Mouse (Mus musculus) hindbrain, embryonic 14.5 days (tissue): ENCODE results near the gene Utrn. TPM values are rescaled to one million over a fixed set of nuclear protein-coding genes. Genes with fewer than 3 reads are reported as not detected.

ENCODE experiments used
- ATAC-seq: fragments of 200-750 bp; cut with Nextera tagmentation; 2 replicates; pipeline ENCODE4 v1.8.0; 2017; ENCODE audit warnings: moderate number of reproducible peaks, mild to moderate bottlenecking, moderate TSS enrichment, moderate library complexity; ENCODE audit not compliant: low FRiP score
- DNase-seq: peaks from one replicate; pipeline ENCODE4 v3.0.0-alpha.2; 2015; ENCODE audit warnings: low spot score
- H3K27ac ChIP-seq: fragments of 300-500 bp; sonication (generic); 2 replicates; pipeline ENCODE4 v1.5.1; 2014; ENCODE audit warnings: mild to moderate bottlenecking, moderate library complexity
- H3K27me3 ChIP-seq: fragments of 300-500 bp; sonication (generic); 2 replicates; pipeline ENCODE4 v1.6.1; 2014; ENCODE audit warnings: mild to moderate bottlenecking, low read length, mixed read lengths; ENCODE audit not compliant: control insufficient read depth, insufficient read depth
- H3K36me3 ChIP-seq: fragments of 300-500 bp; sonication (generic); replicated peaks from 2 replicates; pipeline ENCODE4 v1.6.1; 2014; ENCODE audit not compliant: control insufficient read depth, insufficient read depth
- H3K4me1 ChIP-seq: fragments of 300-500 bp; sonication (generic); replicated peaks from 2 replicates; pipeline ENCODE4 v1.6.1; 2014; ENCODE audit warnings: antibody characterized with exemption, low read length, mixed read lengths; ENCODE audit not compliant: control insufficient read depth, insufficient read depth
- H3K4me2 ChIP-seq: fragments of 300-500 bp; sonication (generic); replicated peaks from 2 replicates; pipeline ENCODE4 v1.6.1; 2014; ENCODE audit warnings: mild to moderate bottlenecking, moderate library complexity
- H3K4me3 ChIP-seq: fragments of 300-500 bp; sonication (generic); replicated peaks from 2 replicates; pipeline ENCODE4 v1.5.1; 2014; ENCODE audit warnings: mild to moderate bottlenecking, low read length
- H3K9ac ChIP-seq: fragments of 300-500 bp; sonication (generic); 2 replicates; pipeline ENCODE4 v1.6.1; 2014
- H3K9me3 ChIP-seq: fragments of 300-500 bp; sonication (generic); 2 replicates; pipeline ENCODE4 v1.6.1; 2016; ENCODE audit warnings: low read length; ENCODE audit not compliant: control insufficient read depth
- WGBS: fragments of 180-500 bp; shearing (Covaris S2); extraction: QIAGEN DNeasy Blood & Tissue Kit; methylation state at CpG from one replicate; pipeline ENCODE4 v1.1.7; 2014; 5-methylcytosine and 5-hydroxymethylcytosine counted together
- polyA plus RNA-seq: library from polyadenylated mRNA; unstranded; fragments of >200 nt; fragmentation: Nextera tagmentation; extraction: Ambion mirVana; gene quantifications from 2 replicates; pipeline ENCODE4 v1.2.1, GENCODE M21; 2014

Utrn gene
- polyA plus RNA-seq, 1 experiment from 2014 or later, result 28.2 TPM

- Histone ChIP-seq H3K4me1 (no peaks in the 10 kb centered on the region), H3K36me3 (no peaks in the 10 kb centered on the region), H3K9ac (no peak overlapping the region), H3K27ac (no peak overlapping the region), H3K27me3 (no peaks in the 10 kb centered on the region), H3K9me3 (no peaks in the 10 kb centered on the region), H3K4me3 (no peak overlapping the region), H3K4me2 (no peak overlapping the region)
- ATAC-seq, result no peak
- no peak for DNase-seq
- 76% methylated on average over 5 of the region's 5 CpGs for WGBS
These were observed 35.0 kb upstream of the Utrn start for GRCm38 (mm10) chr10:12904140-12904528.

DNA sequence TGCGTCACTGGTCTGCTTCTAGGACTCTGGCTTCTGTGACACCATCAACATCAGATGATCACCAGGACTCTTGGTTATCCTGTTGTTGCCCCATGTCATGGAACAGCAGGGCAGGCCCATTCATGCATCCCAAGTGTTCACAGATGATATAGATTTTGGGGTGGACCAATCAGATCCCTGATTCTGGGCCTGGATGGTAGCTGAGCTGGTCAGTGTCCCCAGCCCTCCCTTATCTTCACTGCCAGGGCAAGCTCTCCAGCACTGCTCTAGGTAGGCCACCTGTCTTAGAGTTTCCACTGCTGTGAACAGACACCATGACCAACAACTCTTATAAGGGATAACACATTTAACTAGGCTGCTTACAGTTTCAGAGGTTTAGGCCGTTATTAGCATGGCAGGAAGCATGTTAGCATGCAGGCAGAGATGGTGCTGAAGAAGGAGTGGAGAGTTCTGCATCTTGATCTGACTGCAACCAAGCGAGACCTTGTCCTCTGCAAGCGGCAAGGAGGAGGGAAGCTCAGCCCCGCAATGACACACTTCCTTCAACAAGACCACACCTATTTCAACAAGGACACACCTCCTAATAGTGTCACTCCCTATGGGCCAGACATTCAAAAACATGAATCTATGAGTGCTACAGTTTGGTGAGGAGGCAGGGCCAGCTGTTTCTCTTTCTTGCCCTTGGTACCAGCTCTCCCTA is 34.4 kb upstream of the Utrn start:
- DNase-seq (no peak), ATAC-seq (no peak)
- no peak overlapping the region for H3K27ac ChIP-seq
- H3K9me3 ChIP-seq, result no peaks in the 10 kb centered on the region
- H3K4me3 ChIP-seq, result no peak overlapping the region
- H3K36me3 ChIP-seq, result no peaks in the 10 kb centered on the region
- no peaks in the 10 kb centered on the region for H3K4me1 ChIP-seq
- H3K27me3 ChIP-seq, result no peaks in the 10 kb centered on the region
- no peak overlapping the region for H3K4me2 ChIP-seq
- 88% methylated on average over 5 of the region's 5 CpGs for WGBS
- H3K9ac ChIP-seq, result no peak overlapping the region

DNA sequence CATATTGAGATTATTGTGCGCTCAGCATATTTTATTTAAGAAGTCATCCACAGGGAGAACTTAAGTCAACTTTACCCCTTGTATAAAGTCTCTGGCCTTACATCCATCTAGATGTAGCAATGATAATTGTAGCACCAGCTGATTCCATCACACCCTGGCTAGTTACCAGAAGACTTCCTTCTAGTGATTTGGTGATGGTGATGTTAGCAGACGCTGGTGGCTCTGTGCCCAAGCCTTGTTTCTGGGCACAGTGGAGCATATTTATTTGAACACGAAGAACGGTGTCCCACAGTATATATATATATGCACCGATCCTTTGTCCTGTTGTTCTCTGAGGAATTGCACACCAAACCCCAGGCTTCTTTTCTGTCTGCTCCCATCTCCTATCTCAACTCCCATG is 30.7 kb upstream of the Utrn start:
- Histone ChIP-seq H3K36me3 (no peaks in the 10 kb centered on the region), H3K27me3 (no peaks in the 10 kb centered on the region), H3K9ac (no peak overlapping the region), H3K27ac (no peak overlapping the region), H3K4me1 (no peaks in the 10 kb centered on the region), H3K9me3 (no peaks in the 10 kb centered on the region), H3K4me3 (no peak overlapping the region), H3K4me2 (no peak overlapping the region)
- DNase-seq (no peak), ATAC-seq (no peak)
- 96% methylated on average over 5 of the region's 5 CpGs for WGBS

- Histone ChIP-seq H3K4me2 (no peak overlapping the region), H3K27me3 (no peaks in the 10 kb centered on the region), H3K4me3 (no peak overlapping the region), H3K36me3 (no peaks in the 10 kb centered on the region), H3K9ac (no peak overlapping the region), H3K9me3 (no peaks in the 10 kb centered on the region), H3K27ac (no peak overlapping the region), H3K4me1 (no peaks in the 10 kb centered on the region)
- DNase-seq, result no peak
- ATAC-seq, result no peak
- WGBS, result 98% methylated on average over 3 of the region's 3 CpGs
These were observed 24.2 kb upstream of the Utrn start for GRCm38 (mm10) chr10:12893339-12893738.

- no peak overlapping the region for H3K9ac ChIP-seq
- no peak overlapping the region for H3K4me3 ChIP-seq
- no peaks in the 10 kb centered on the region for H3K9me3 ChIP-seq
- ATAC-seq, result no peak
- 83% methylated on average over 13 of the region's 13 CpGs for WGBS
- H3K4me1 ChIP-seq, result no peaks in the 10 kb centered on the region
- no peaks in the 10 kb centered on the region for H3K36me3 ChIP-seq
- no peak overlapping the region for H3K4me2 ChIP-seq
- H3K27me3 ChIP-seq, result no peaks in the 10 kb centered on the region
- no peak for DNase-seq
- H3K27ac ChIP-seq, result no peak overlapping the region
These were observed 19.2 kb upstream of the Utrn start for GRCm38 (mm10) chr10:12888373-12888772.

GRCm38 (mm10) chr10:12887792-12888191 is 18.6 kb upstream of the Utrn start:
- no peak overlapping the region for H3K4me2 ChIP-seq
- no peaks in the 10 kb centered on the region for H3K36me3 ChIP-seq
- WGBS, result 83% methylated on average over 2 of the region's 2 CpGs
- DNase-seq (no peak), ATAC-seq (no peak)
- no peaks in the 10 kb centered on the region for H3K9me3 ChIP-seq
- H3K27ac ChIP-seq, result no peak overlapping the region
- H3K9ac ChIP-seq, result no peak overlapping the region
- H3K27me3 ChIP-seq, result no peaks in the 10 kb centered on the region
- no peak overlapping the region for H3K4me3 ChIP-seq
- H3K4me1 ChIP-seq, result no peaks in the 10 kb centered on the region

GRCm38 (mm10) chr10:12884308-12884948 is 15.3 kb upstream of the Utrn start:
- DNase-seq, result no peak
- no peak for ATAC-seq
- H3K9ac ChIP-seq, result no peak overlapping the region
- H3K4me1 ChIP-seq, result no peaks in the 10 kb centered on the region
- 58% methylated on average over 8 of the region's 8 CpGs for WGBS
- H3K4me2 ChIP-seq, result no peak overlapping the region
- no peaks in the 10 kb centered on the region for H3K9me3 ChIP-seq
- H3K27me3 ChIP-seq, result no peaks in the 10 kb centered on the region
- H3K36me3 ChIP-seq, result no peaks in the 10 kb centered on the region
- no peak overlapping the region for H3K27ac ChIP-seq
- H3K4me3 ChIP-seq, result no peak overlapping the region

GRCm38 (mm10) chr10:12881911-12882310 is 12.7 kb upstream of the Utrn start:
- H3K27ac ChIP-seq, result no peak overlapping the region
- WGBS, result 79% methylated on average over 4 of the region's 4 CpGs
- ATAC-seq, result no peak

DNA sequence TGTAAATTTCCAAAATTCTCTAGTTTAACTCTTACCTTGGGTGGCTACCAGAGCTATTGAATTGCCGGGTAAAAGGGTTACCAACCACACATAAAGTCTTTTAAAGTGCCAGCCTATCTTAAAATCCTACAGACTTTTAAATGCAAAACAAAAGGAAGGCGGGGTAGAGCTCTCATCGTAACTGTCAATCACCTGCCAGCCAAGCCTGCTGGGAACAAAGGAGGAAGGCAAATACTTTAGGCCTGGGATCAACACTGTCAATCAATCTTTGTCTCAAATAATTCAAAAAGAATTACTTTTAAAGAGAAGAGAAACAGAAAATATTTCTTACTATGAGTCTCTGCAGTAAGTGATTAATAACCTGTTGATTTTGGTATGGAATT is 10.1 kb upstream of the Utrn start:
- 0 out of 2 replicates have a peak overlapping the region, but pooled peaks have one; percentile 24 for H3K4me2 ChIP-seq
- 5% methylated on average over 3 of the region's 3 CpGs for WGBS
- no peak for DNase-seq
- no peak overlapping the region for H3K9ac ChIP-seq
- no peak for ATAC-seq
- no peaks in the 10 kb centered on the region for H3K4me1 ChIP-seq
- no peak overlapping the region for H3K27ac ChIP-seq
- H3K27me3 ChIP-seq, result no peaks in the 10 kb centered on the region
- no peaks in the 10 kb centered on the region for H3K9me3 ChIP-seq
- no peak overlapping the region for H3K4me3 ChIP-seq
- H3K36me3 ChIP-seq, result no peaks in the 10 kb centered on the region

More at GRCm38 (mm10) chr10:12881911-12882310, 12.7 kb upstream of the Utrn start:
- no peaks in the 10 kb centered on the region for H3K4me1 ChIP-seq
- no peaks in the 10 kb centered on the region for H3K27me3 ChIP-seq
- no peaks in the 10 kb centered on the region for H3K9me3 ChIP-seq
- H3K36me3 ChIP-seq, result no peaks in the 10 kb centered on the region
- no peak overlapping the region for H3K9ac ChIP-seq
- no peak overlapping the region for H3K4me3 ChIP-seq
- DNase-seq, result no peak
- no peak overlapping the region for H3K4me2 ChIP-seq
